16 mouse cellular contexts compared by ENCODE assay signal in the genomic region with DNA sequence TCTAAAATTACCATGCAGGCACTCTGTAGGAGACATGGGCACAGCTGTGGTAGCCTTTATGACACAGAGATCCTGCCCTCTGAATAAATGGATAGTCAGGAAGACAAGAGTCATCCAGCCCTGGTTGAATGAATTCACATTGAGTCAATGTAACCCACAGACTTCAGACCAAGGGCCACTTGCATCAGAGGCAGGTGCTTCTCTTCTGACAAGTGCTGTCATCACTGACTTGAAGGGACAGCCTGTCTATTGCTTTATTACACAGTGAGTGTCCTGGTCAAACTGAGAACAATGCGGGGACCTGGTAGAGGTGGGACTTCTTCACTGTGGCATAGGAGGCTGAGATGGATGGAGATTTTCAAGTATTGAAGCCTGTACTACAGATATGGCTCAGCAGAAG.
"Had no signal": no experiment of that assay in that cellular context is flagged by ENCODE, and none has a peak within 500 bp of the region (broad histone marks: within the 10 kb centered on the region; RNA-seq: fewer than 3 reads in every experiment).

No protein-coding gene starts in this region.

- H3K27me3 ChIP-seq: neural tube, embryonic 13.5 days; neural tube, embryonic 15.5 days; stomach, embryonic 15.5 days had no signal

- H3K4me1 ChIP-seq: neural tube, embryonic 13.5 days; neural tube, embryonic 15.5 days; stomach, embryonic 15.5 days had no signal

- DNase-seq: retina, postnatal 1 day; right cerebral cortex, adult 18-20 months; right cerebral cortex, postnatal 14 days; right cerebral cortex, postnatal 25 days; right cerebral cortex, postnatal 4 days; spleen, adult 18-20 months; thymus, adult 18-20 months; thymus, adult 2 months; thymus, postnatal 14 days; thymus, postnatal 25 days; thymus, postnatal 36 days; thymus, postnatal 4 days had no signal

- H3K27ac ChIP-seq: neural tube, embryonic 13.5 days; neural tube, embryonic 15.5 days; stomach, embryonic 15.5 days; stomach, postnatal 0 days had no signal

- H3K36me3 ChIP-seq: neural tube, embryonic 13.5 days; neural tube, embryonic 15.5 days; stomach, embryonic 15.5 days had no signal

- H3K4me2 ChIP-seq: neural tube, embryonic 13.5 days; neural tube, embryonic 15.5 days; stomach, embryonic 15.5 days had no signal

- H3K4me3 ChIP-seq: neural tube, embryonic 13.5 days; neural tube, embryonic 15.5 days; stomach, embryonic 15.5 days had no signal

- H3K9ac ChIP-seq: neural tube, embryonic 13.5 days; neural tube, embryonic 15.5 days; stomach, embryonic 15.5 days had no signal
